Comparison of ENCODE assay signal across 8 mouse cellular contexts in the genomic region with DNA sequence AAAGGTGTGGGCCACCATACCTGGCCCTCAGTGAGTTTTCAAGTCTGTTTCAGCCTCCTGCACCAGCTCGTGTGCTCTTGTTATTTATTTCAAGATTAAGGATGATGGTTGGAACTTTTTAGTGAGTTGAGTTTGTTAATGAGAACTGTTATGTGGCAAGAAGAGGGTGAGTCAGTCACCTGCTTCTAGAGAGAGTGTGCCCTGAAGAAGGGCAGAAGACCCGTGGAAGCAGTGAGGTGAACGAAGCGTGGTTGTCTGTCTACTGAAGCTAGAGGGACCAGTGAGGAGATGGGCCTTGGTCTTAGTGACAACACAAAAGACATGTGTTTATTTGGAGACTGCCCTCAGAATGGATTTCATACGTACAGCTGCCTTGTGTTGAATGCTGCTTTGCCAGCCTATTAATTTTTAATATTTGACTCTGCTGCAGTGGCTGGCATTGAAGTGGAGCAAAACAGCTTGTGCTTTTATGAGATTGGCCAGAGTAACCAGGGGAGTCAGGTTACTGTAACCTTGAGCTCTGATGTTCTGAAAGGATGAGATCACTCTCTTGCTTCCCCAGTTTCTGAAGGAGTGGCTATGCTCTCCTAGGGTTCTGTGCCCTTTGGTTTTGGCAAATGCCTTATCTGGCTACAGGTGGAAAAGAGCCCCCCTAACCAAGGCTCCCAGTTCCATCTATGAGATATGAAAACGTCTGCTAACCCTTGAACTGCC. TPM values are rescaled to one million over a fixed set of nuclear protein-coding genes. Genes with fewer than 3 reads are reported as not detected.
DNase-seq lines count a peak whose midpoint lies in the region; ATAC-seq lines count a peak whose summit lies in the region.

No protein-coding gene starts in this region.

- no peak overlapping the region for H3K9ac ChIP-seq in neural tube, embryonic 13.5 days
- H3K9ac ChIP-seq in kidney, embryonic 15.5 days = no peak overlapping the region
- H3K9ac ChIP-seq in stomach, embryonic 15.5 days = no peak overlapping the region

- H3K27me3 ChIP-seq in neural tube, embryonic 13.5 days = no peaks in the 10 kb centered on the region
- no peaks in the 10 kb centered on the region for H3K27me3 ChIP-seq in kidney, embryonic 15.5 days
- H3K27me3 ChIP-seq in stomach, embryonic 15.5 days (replicated peaks) = no peaks in the 10 kb centered on the region
- H3K27me3 ChIP-seq in forebrain, embryonic 10.5 days (ENCODE audit: poor library complexity, severe bottlenecking) = no peaks in the 10 kb centered on the region

- no peak overlapping the region for H3K4me3 ChIP-seq in neural tube, embryonic 13.5 days
- no peak overlapping the region for H3K4me3 ChIP-seq in kidney, embryonic 15.5 days (replicated peaks)
- no peak overlapping the region for H3K4me3 ChIP-seq in stomach, embryonic 15.5 days (replicated peaks)
- H3K4me3 ChIP-seq in forebrain, embryonic 10.5 days = no peak overlapping the region

- peaks cover 8% of the 10 kb centered on the region; the same call in 1 of the 2 replicates for H3K36me3 ChIP-seq in neural tube, embryonic 13.5 days
- H3K36me3 ChIP-seq in kidney, embryonic 15.5 days = peaks cover 16% of the 10 kb centered on the region; the same call in 1 of the 2 replicates
- H3K36me3 ChIP-seq in stomach, embryonic 15.5 days = 0 out of 2 replicates have a peak, but pooled peaks cover 5% of the 10 kb centered on the region
- peaks cover 15% of the 10 kb centered on the region for H3K36me3 ChIP-seq in forebrain, embryonic 10.5 days (replicated peaks)

- 83% methylated on average over 6 of the region's 6 CpGs for WGBS in neural tube, embryonic 13.5 days
- 48% methylated on average over 6 of the region's 6 CpGs for WGBS in kidney, embryonic 15.5 days
- WGBS in stomach, embryonic 15.5 days = 58% methylated on average over 6 of the region's 6 CpGs
- WGBS in forebrain, embryonic 10.5 days = 87% methylated on average over 6 of the region's 6 CpGs

- no peak overlapping the region for H3K4me2 ChIP-seq in neural tube, embryonic 13.5 days
- H3K4me2 ChIP-seq in kidney, embryonic 15.5 days = no peak overlapping the region
- H3K4me2 ChIP-seq in stomach, embryonic 15.5 days = no peak overlapping the region

- peaks cover 24% of the 10 kb centered on the region for H3K4me1 ChIP-seq in neural tube, embryonic 13.5 days (replicated peaks)
- peaks cover 8% of the 10 kb centered on the region for H3K4me1 ChIP-seq in kidney, embryonic 15.5 days
- no peaks in the 10 kb centered on the region for H3K4me1 ChIP-seq in stomach, embryonic 15.5 days
- no peaks in the 10 kb centered on the region; the same call in 1 of the 2 replicates for H3K4me1 ChIP-seq in forebrain, embryonic 10.5 days

- no peak for ATAC-seq in neural tube, embryonic 13.5 days (ENCODE audit: low read depth)
- peak; percentile 66; the same call in 1 of the 2 replicates for ATAC-seq in kidney, embryonic 15.5 days (replicated peaks; ENCODE audit: low FRiP score)
- no peak for ATAC-seq in stomach, embryonic 15.5 days (ENCODE audit: insufficient read depth, low FRiP score, low read depth)

- no peaks in the 10 kb centered on the region for H3K9me3 ChIP-seq in neural tube, embryonic 13.5 days
- H3K9me3 ChIP-seq in kidney, embryonic 15.5 days (replicated peaks) = no peaks in the 10 kb centered on the region
- no peaks in the 10 kb centered on the region for H3K9me3 ChIP-seq in stomach, embryonic 15.5 days
- no peaks in the 10 kb centered on the region for H3K9me3 ChIP-seq in forebrain, embryonic 10.5 days

- DNase-seq in embryo, embryonic 11 days = peak; percentile 6
- DNase-seq in embryo, embryonic 9.5 days (ENCODE audit: extremely low spot score) = no peak
- no peak for DNase-seq in neural tube, embryonic 10.5 days (ENCODE audit: extremely low spot score, low spot score)
- DNase-seq in forebrain, embryonic 10.5 days (ENCODE audit: extremely low spot score, low spot score) = no peak
- no peak for DNase-seq in right cerebral cortex, postnatal 14 days

- 0 out of 2 replicates have a peak overlapping the region, but pooled peaks have one; percentile 34 for H3K27ac ChIP-seq in neural tube, embryonic 13.5 days (replicated peaks)
- H3K27ac ChIP-seq in kidney, embryonic 15.5 days = peak overlapping the region; percentile 52
- 0 out of 2 replicates have a peak overlapping the region, but pooled peaks have one; percentile 9 for H3K27ac ChIP-seq in stomach, embryonic 15.5 days
- no peak overlapping the region for H3K27ac ChIP-seq in forebrain, embryonic 10.5 days

RNA-seq across cellular contexts. Expression of gene Aak1, which starts 36.7 kb away (rescaled TPM):
- 37.3 and 42.7 TPM in 2 replicates for polyA plus RNA-seq in neural tube, embryonic 13.5 days (2015; fragmentation: Nextera tagmentation; extraction: Ambion mirVana)
- polyA plus RNA-seq in kidney, embryonic 15.5 days (2015; fragmentation: Nextera tagmentation; extraction: Ambion mirVana) = 12.1 and 13.5 TPM in 2 replicates
- 13.8 and 17.8 TPM in 2 replicates for polyA plus RNA-seq in stomach, embryonic 15.5 days (2015; fragmentation: Nextera tagmentation; extraction: Ambion mirVana)
- polyA plus RNA-seq in forebrain, embryonic 10.5 days (2016; fragmentation: Nextera tagmentation; extraction: Ambion mirVana) = 11.4 and 13.6 TPM in 2 replicates
